Mouse (Mus musculus) midbrain, embryonic 10.5 days (tissue): ENCODE measurements around the gene Thap8. TPM values are rescaled to one million over a fixed set of nuclear protein-coding genes. Genes with fewer than 3 reads are reported as not detected.

Source experiments
- DNase-seq: peaks from one replicate; pipeline ENCODE4 v3.0.0-alpha.2; 2017; ENCODE audit warnings: low spot score
- H3K27ac ChIP-seq: fragments of 300-500 bp; sonication (generic); replicated peaks from 2 replicates; pipeline ENCODE4 v1.5.1; 2016; ENCODE audit warnings: mild to moderate bottlenecking
- H3K27me3 ChIP-seq: fragments of 300-500 bp; sonication (generic); 2 replicates; pipeline ENCODE4 v1.6.1; 2016; ENCODE audit warnings: low read depth, mild to moderate bottlenecking; ENCODE audit not compliant: poor library complexity, severe bottlenecking
- H3K36me3 ChIP-seq: fragments of 300-500 bp; sonication (generic); 2 replicates; pipeline ENCODE4 v1.6.1; 2016; ENCODE audit warnings: mild to moderate bottlenecking, moderate library complexity
- H3K4me1 ChIP-seq: fragments of 300-500 bp; sonication (generic); 2 replicates; pipeline ENCODE4 v1.6.1; 2016
- H3K4me3 ChIP-seq: fragments of 300-500 bp; sonication (generic); 2 replicates; pipeline ENCODE4 v1.5.1; 2016; ENCODE audit warnings: mild to moderate bottlenecking, moderate library complexity
- H3K9me3 ChIP-seq: fragments of 300-500 bp; sonication (generic); replicated peaks from 2 replicates; pipeline ENCODE4 v1.6.1; 2016; ENCODE audit warnings: mild to moderate bottlenecking
- WGBS: fragments of 180-500 bp; shearing (Covaris S2); methylation state at CpG from one replicate; pipeline ENCODE4 v1.1.7; 2016; 5-methylcytosine and 5-hydroxymethylcytosine counted together
- polyA plus RNA-seq: library from polyadenylated mRNA; unstranded; fragments of >200 nt; fragmentation: Nextera tagmentation; extraction: Ambion mirVana; gene quantifications from 2 replicates; pipeline ENCODE4 v1.2.1, GENCODE M21; 2016

Thap8 gene
- polyA plus RNA-seq, 1 experiment from 2014 or later = 0.32 TPM

GRCm38 (mm10) chr7:30265531-30265930 is 14.4 kb upstream of the Thap8 start:
- Histone ChIP-seq H3K36me3 (peaks cover 88% of the 10 kb centered on the region), H3K4me3 (no peak overlapping the region), H3K27ac (no peak overlapping the region), H3K9me3 (no peaks in the 10 kb centered on the region), H3K27me3 (no peaks in the 10 kb centered on the region), H3K4me1 (no peaks in the 10 kb centered on the region)
- 96% methylated on average over 5 of the region's 5 CpGs for WGBS
- DNase-seq = no peak

DNA sequence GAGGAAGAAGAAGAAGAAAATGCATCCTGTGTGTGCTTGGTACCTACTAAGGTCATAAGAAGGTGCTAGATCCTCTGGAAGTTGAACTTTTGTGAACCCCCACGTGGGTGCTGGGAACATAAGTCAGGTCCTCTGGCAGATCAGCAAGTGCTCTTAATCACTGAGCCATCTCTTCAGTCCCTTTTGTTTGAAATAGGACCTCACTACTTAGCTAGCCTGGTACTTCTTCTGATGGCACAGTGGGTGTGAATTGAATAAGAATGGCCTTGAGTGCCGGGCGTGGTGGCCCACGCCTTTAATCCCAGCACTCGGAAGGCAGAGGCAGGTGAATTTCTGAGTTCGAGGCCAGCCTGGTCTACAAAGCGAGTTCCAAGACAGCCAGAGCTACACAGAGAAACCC is 14.0 kb upstream of the Thap8 start:
- peaks cover 90% of the 10 kb centered on the region for H3K36me3 ChIP-seq

DNA sequence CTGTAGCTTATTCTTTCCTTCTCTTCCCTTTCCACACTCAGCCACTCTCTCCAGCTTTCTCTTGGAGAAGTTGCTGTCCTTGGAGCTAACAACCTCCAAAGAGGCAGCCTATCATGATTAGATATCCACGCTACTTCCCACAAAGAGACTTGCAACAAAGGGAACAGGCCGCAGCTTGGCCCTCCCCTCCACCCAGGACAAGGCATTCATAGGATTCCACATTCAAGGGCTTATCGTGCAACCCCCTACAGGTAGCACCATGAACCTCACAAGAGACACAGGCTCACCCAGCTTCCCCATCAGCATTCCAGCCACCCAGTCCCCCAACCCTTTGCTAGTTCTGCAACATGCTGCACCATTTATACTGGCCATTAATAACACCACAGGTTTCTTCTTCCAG is 13.1 kb upstream of the Thap8 start:
- peaks cover 90% of the 10 kb centered on the region for H3K36me3 ChIP-seq
- H3K4me3 ChIP-seq = no peak overlapping the region
- no peaks in the 10 kb centered on the region for H3K27me3 ChIP-seq
- H3K27ac ChIP-seq = no peak overlapping the region
- no peaks in the 10 kb centered on the region for H3K9me3 ChIP-seq
- DNase-seq = no peak
- WGBS = 84% methylated on average over 3 of the region's 3 CpGs
- no peaks in the 10 kb centered on the region for H3K4me1 ChIP-seq

More for the DNA sequence above, 14.0 kb upstream of the Thap8 start:
- WGBS = 93% methylated on average over 7 of the region's 7 CpGs
- no peaks in the 10 kb centered on the region for H3K9me3 ChIP-seq
- no peaks in the 10 kb centered on the region for H3K27me3 ChIP-seq
- no peak overlapping the region for H3K27ac ChIP-seq
- no peak for DNase-seq
- no peak overlapping the region for H3K4me3 ChIP-seq
- H3K4me1 ChIP-seq = no peaks in the 10 kb centered on the region

DNA sequence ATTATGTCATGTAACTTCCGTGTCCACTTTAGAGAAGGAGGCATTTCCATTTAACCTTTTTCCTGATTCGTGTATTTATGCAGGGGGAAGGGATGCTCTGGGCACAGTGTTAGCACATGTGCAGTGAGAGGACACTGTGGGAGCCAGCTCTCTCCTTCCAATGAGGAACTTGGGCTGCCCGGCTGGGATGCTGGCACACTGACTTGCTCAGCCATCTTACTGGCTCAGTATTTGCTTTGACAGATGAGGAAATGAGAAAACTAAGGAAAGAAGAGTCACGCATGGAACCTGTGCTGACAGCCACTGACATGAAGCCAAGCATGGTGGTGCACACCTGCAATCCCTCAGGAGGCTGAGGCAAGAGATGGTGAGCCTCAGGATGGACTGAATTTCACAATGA is 10.3 kb upstream of the Thap8 start:
- Histone ChIP-seq H3K36me3 (peaks cover 83% of the 10 kb centered on the region), H3K27me3 (no peaks in the 10 kb centered on the region), H3K9me3 (no peaks in the 10 kb centered on the region), H3K27ac (no peak overlapping the region), H3K4me3 (no peak overlapping the region), H3K4me1 (no peaks in the 10 kb centered on the region)
- 89% methylated on average over 4 of the region's 4 CpGs for WGBS
- DNase-seq = no peak

DNA sequence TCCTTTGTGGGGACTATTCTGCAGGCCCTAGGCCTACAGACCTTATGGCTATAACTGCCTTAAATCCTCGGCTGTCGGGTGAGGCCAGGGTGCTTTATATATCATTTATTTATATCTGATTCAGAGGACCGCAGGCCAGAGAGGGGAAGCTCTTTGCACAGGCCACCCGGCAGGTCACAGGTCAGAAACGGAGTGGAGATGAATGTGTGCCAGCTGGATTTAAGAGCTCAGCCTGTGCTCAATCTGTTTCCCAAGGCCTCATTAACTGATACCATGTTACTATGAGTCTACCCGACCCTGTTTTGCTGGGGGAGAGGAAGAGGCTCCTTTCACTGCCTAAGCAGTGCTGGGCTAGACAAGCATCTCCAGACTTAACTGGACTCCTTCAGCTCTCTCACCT is 5.5 kb upstream of the Thap8 start:
- no peak overlapping the region for H3K4me3 ChIP-seq
- H3K4me1 ChIP-seq = peaks cover 8% of the 10 kb centered on the region
- H3K36me3 ChIP-seq = peaks cover 39% of the 10 kb centered on the region
- H3K27ac ChIP-seq = no peak overlapping the region
- no peaks in the 10 kb centered on the region for H3K27me3 ChIP-seq
- WGBS = 86% methylated on average over 6 of the region's 6 CpGs
- no peaks in the 10 kb centered on the region for H3K9me3 ChIP-seq
- DNase-seq = no peak

- no peak for DNase-seq
- WGBS = 54% methylated on average over 2 of the region's 2 CpGs
- no peak overlapping the region for H3K27ac ChIP-seq
- H3K4me1 ChIP-seq = peaks cover 22% of the 10 kb centered on the region
- no peaks in the 10 kb centered on the region for H3K9me3 ChIP-seq
- peaks cover 1% of the 10 kb centered on the region; the same call in 1 of the 2 replicates for H3K36me3 ChIP-seq
- H3K27me3 ChIP-seq = no peaks in the 10 kb centered on the region
- peak overlapping the region; percentile 80; the same call in 1 of the 2 replicates for H3K4me3 ChIP-seq
Observed at GRCm38 (mm10) chr7:30278911-30279310, 983 bp upstream of the Thap8 start.

GRCm38 (mm10) chr7:30279536-30279935 is 358 bp upstream of the Thap8 start:
- Histone ChIP-seq H3K4me3 (peak overlapping the region; percentile 80), H3K4me1 (peaks cover 22% of the 10 kb centered on the region), H3K27me3 (no peaks in the 10 kb centered on the region), H3K9me3 (no peaks in the 10 kb centered on the region), H3K27ac (peak overlapping the region; percentile 90), H3K36me3 (no peaks in the 10 kb centered on the region)
- WGBS = 0% methylated on average over 6 of the region's 6 CpGs
- DNase-seq = peak; percentile 23

- H3K27me3 ChIP-seq = no peaks in the 10 kb centered on the region
- H3K4me1 ChIP-seq = peaks cover 22% of the 10 kb centered on the region
- DNase-seq = peak; percentile 82
- no peaks in the 10 kb centered on the region for H3K9me3 ChIP-seq
- no peaks in the 10 kb centered on the region for H3K36me3 ChIP-seq
- peak overlapping the region; percentile 80 for H3K4me3 ChIP-seq
- H3K27ac ChIP-seq = peak overlapping the region; percentile 90
- under 1% methylated on average over 20 of the region's 20 CpGs for WGBS
Observed at GRCm38 (mm10) chr7:30280670-30281138, 810 bp downstream of the Thap8 start.

DNA sequence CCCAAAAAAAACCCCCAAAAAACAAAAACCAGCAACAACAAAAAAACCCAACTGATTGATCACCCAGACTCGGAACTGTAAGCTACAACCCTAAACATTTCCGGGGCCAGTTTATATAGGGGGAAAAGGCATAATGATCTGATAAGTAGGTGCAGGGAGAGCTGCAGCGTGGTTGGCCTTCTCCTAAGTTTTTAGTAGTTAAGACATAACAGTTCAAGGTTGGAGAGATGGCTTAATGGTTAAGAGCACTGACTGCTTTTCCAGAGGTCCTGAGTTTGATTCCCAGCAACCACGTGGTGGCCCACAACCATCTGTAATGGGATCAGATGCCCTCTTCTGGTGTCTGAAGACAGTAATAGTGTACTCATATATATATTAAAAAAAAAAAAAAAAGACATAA is 1.6 kb downstream of the Thap8 start:
- Histone ChIP-seq H3K27ac (no peak overlapping the region), H3K36me3 (no peaks in the 10 kb centered on the region), H3K4me1 (peaks cover 22% of the 10 kb centered on the region), H3K27me3 (no peaks in the 10 kb centered on the region), H3K9me3 (no peaks in the 10 kb centered on the region), H3K4me3 (peak overlapping the region; percentile 80; the same call in 1 of the 2 replicates)
- DNase-seq = no peak
- WGBS = 89% methylated on average over 4 of the region's 4 CpGs

DNA sequence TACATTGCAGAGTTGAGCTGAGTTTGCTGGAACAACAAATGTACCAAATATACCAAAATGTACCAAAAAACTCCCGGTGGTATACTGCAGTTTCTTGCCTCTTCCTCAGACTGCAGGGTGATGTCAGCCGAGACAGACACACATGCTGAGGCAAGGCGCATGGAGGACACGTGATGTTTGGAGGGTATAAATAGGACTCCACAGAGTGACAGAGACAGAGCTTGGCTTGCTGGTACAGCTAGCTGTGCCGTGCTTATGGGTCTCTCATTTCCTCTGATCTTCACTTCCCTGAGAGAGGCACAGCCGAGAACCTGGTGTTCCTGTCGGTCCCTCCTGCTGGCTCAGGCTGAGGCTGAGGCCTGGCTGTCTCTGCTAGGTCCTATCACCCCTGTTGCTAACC is 2.8 kb downstream of the Thap8 start:
- Histone ChIP-seq H3K27me3 (no peaks in the 10 kb centered on the region), H3K27ac (no peak overlapping the region), H3K36me3 (no peaks in the 10 kb centered on the region), H3K4me3 (no peak overlapping the region), H3K9me3 (no peaks in the 10 kb centered on the region), H3K4me1 (peaks cover 26% of the 10 kb centered on the region)
- 81% methylated on average over 7 of the region's 7 CpGs for WGBS
- no peak for DNase-seq

- Histone ChIP-seq H3K4me3 (no peak overlapping the region), H3K36me3 (no peaks in the 10 kb centered on the region), H3K9me3 (no peaks in the 10 kb centered on the region), H3K4me1 (peaks cover 25% of the 10 kb centered on the region), H3K27ac (no peak overlapping the region), H3K27me3 (no peaks in the 10 kb centered on the region; the same call in 1 of the 2 replicates)
- 75% methylated on average over 8 of the region's 8 CpGs for WGBS
- no peak for DNase-seq
Observed at GRCm38 (mm10) chr7:30286701-30287410, 7.0 kb downstream of the Thap8 start.

GRCm38 (mm10) chr7:30288046-30288445 is 8.2 kb downstream of the Thap8 start:
- Histone ChIP-seq H3K36me3 (peaks cover 6% of the 10 kb centered on the region), H3K9me3 (no peaks in the 10 kb centered on the region), H3K4me1 (peaks cover 36% of the 10 kb centered on the region), H3K27ac (no peak overlapping the region), H3K27me3 (no peaks in the 10 kb centered on the region; the same call in 1 of the 2 replicates), H3K4me3 (no peak overlapping the region)
- 74% methylated on average over 6 of the region's 6 CpGs for WGBS
- no peak for DNase-seq

- WGBS = 71% methylated on average over 7 of the region's 7 CpGs
- Histone ChIP-seq H3K27ac (peak overlapping the region; percentile 24), H3K4me3 (no peak overlapping the region), H3K4me1 (peaks cover 45% of the 10 kb centered on the region), H3K9me3 (no peaks in the 10 kb centered on the region), H3K27me3 (no peaks in the 10 kb centered on the region; the same call in 1 of the 2 replicates), H3K36me3 (peaks cover 16% of the 10 kb centered on the region)
- DNase-seq = no peak
Observed at GRCm38 (mm10) chr7:30289071-30289713, 9.3 kb downstream of the Thap8 start.
